Mouse (Mus musculus): ENCODE data around the gene Dnajc27.

DNA sequence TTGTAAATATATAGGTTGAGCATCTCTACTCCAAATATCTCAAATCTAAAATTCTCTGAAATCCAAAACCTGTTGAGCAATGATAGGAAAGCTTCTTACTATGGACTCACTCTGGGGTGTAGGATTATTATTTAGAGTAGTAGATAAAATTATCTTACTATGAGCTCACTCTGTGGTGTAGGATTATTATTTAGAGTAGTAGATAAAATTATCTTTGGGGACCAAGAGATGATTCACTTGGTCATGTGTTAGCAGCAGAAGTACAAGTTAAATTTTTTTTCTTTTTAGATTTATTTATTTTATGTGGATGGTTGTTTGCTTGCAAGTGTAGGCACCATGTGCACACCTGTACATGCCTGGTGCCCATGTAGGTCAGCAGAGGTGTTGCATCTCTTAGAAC is 6.0 kb upstream of the Dnajc27 start:
- TF ChIP-seq POLR2A (IDR thresholded peaks at IDR 0.05; ENCODE audit: low read depth, low read length) (no peak), CTCF (IDR thresholded peaks at IDR 0.05; ENCODE audit: borderline replicate concordance, insufficient read depth, low read length) (no peak)

All from embryonic fibroblast, embryonic 13.5 days (primary cell).